Mouse (Mus musculus) ES-E14 (cell line): Measurements from ENCODE around the gene Gm853.

Experiments used
- CHD2 ChIP-seq: IDR thresholded peaks from 2 replicates; pipeline ENCODE4 v1.6.1; 2014; ENCODE audit warnings: mild to moderate bottlenecking, low read depth, low read length, inconsistent platforms
- HCFC1 ChIP-seq: IDR thresholded peaks from 2 replicates; pipeline ENCODE4 v1.6.1; 2012; ENCODE audit warnings: low read length, inconsistent platforms, borderline replicate concordance; ENCODE audit not compliant: insufficient read depth
- MAFK ChIP-seq: IDR thresholded peaks from 2 replicates; pipeline ENCODE4 v1.6.1; 2014; ENCODE audit warnings: mild to moderate bottlenecking, low read depth, low read length, inconsistent platforms; ENCODE audit not compliant: insufficient read depth
- ZC3H11A ChIP-seq: IDR thresholded peaks from 2 replicates; pipeline ENCODE4 v1.6.1; 2012; ENCODE audit warnings: low read depth, mild to moderate bottlenecking, inconsistent platforms, low read length, borderline replicate concordance
- ZNF384 ChIP-seq: IDR thresholded peaks from 2 replicates; pipeline ENCODE4 v1.6.1; 2012; ENCODE audit warnings: low read depth, low read length, inconsistent platforms

GRCm38 (mm10) chr4:130180909-130181602 is 41.1 kb downstream of the Gm853 start:
- TF ChIP-seq ZNF384 (no peak), MAFK (no peak), CHD2 (no peak), HCFC1 (no peak), ZC3H11A (no peak)
